Comparison of ENCODE assay signal across 8 mouse cellular contexts in the genomic region with DNA sequence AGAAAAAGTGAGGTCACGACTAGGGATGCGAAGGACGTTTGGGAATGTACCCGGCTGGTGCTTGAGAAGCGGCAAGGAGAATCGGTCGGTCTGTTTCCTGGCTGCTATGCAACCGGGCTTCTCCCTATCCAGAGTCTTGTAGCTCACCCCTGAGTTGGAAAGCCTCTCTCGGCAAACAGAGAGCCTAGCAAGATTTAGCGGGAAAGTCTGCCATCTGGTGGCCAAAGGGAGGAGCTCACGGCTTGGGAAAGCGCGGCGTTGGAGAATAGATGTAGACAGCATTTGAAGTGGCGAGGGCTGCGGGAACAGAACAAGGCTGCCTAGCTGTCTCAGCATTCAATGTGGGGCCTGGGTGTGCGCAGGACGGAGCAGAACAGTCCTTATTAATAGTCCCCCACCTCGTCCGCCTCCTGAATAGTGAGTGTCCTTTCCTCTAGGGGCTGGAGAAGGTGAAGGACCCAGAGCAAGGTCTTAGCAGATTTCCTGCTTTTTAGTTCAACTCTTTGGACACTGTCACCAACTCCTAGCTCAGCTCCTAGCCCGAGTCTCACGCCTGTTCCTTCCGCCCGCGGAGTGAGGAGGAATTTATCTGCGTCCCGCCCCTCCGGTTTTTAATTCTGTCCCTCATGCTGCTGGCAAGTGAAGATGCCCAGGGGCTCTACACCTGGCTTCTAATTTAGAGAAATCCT. TPM values are rescaled to one million over a fixed set of nuclear protein-coding genes. Genes with fewer than 3 reads are reported as not detected.
DNase-seq lines count a peak whose midpoint lies in the region; ATAC-seq and TF ChIP-seq lines count a peak whose summit lies in the region.

No protein-coding gene starts in this region.

- H3K9me3 ChIP-seq in hindbrain, embryonic 12.5 days (replicated peaks): no peaks in the 10 kb centered on the region
- no peaks in the 10 kb centered on the region for H3K9me3 ChIP-seq in lung, postnatal 0 days (ENCODE audit: low read length)

- no peak overlapping the region for H3K4me3 ChIP-seq in hindbrain, embryonic 12.5 days
- H3K4me3 ChIP-seq in lung, postnatal 0 days (ENCODE audit: low read depth, low read length): no peak overlapping the region

- no peak overlapping the region for H3K27ac ChIP-seq in hindbrain, embryonic 12.5 days
- no peak overlapping the region for H3K27ac ChIP-seq in lung, postnatal 0 days (ENCODE audit: low read length)

- peak; percentile 79 for ATAC-seq in hindbrain, embryonic 12.5 days (ENCODE audit: low FRiP score)
- peak; percentile 96 for ATAC-seq in lung, postnatal 0 days

- TF ChIP-seq CTCF in lung, postnatal 0 days (IDR thresholded peaks at IDR 0.05): peak; percentile 91

- H3K36me3 ChIP-seq in hindbrain, embryonic 12.5 days: no peaks in the 10 kb centered on the region
- H3K36me3 ChIP-seq in lung, postnatal 0 days (ENCODE audit: insufficient read depth, low read length): no peaks in the 10 kb centered on the region

- H3K4me2 ChIP-seq in hindbrain, embryonic 12.5 days (replicated peaks): peak overlapping the region; percentile 50
- H3K4me2 ChIP-seq in lung, postnatal 0 days (replicated peaks; ENCODE audit: low read depth, low read length): peak overlapping the region; percentile 29; the same call in 1 of the 2 replicates

- H3K27me3 ChIP-seq in hindbrain, embryonic 12.5 days: no peaks in the 10 kb centered on the region
- no peaks in the 10 kb centered on the region for H3K27me3 ChIP-seq in lung, postnatal 0 days (replicated peaks; ENCODE audit: insufficient read depth, low read length)

- no peak for TF ChIP-seq EP300 in lung, postnatal 0 days (IDR thresholded peaks at IDR 0.05)

- peak; percentile 96 for DNase-seq in NIH3T3 (ENCODE audit: low read depth)
- peak; percentile 89 for DNase-seq in cerebellum, adult 8-10 months
- DNase-seq in frontal cortex, postnatal 10 days (ENCODE audit: low spot score in 2 of 2): peak; percentile 80 to 90
- DNase-seq in layer of hippocampus, postnatal 10 days (ENCODE audit: low spot score in 2 of 2): peak; percentile 96 to 97
- peak; percentile 95 for DNase-seq in lung, postnatal 0 days (ENCODE audit: low spot score)
- DNase-seq in retina, embryonic 14.5 days (ENCODE audit: low spot score): peak; percentile 98
- DNase-seq in urinary bladder, adult 2 months (ENCODE audit: low spot score): peak; percentile 66

- peaks cover 30% of the 10 kb centered on the region for H3K4me1 ChIP-seq in hindbrain, embryonic 12.5 days
- H3K4me1 ChIP-seq in lung, postnatal 0 days (ENCODE audit: insufficient read depth, low read depth, low read length): peaks cover 8% of the 10 kb centered on the region

- no peak overlapping the region for H3K9ac ChIP-seq in hindbrain, embryonic 12.5 days
- no peak overlapping the region for H3K9ac ChIP-seq in lung, postnatal 0 days (replicated peaks; ENCODE audit: low read depth)

- 7% methylated on average over 28 of the region's 28 CpGs for WGBS in hindbrain, embryonic 12.5 days
- 5% methylated on average over 27 of the region's 28 CpGs for WGBS in lung, postnatal 0 days

RNA-seq across cellular contexts. Expression of a gene that starts 21.1 kb away (rescaled TPM):
- polyA plus RNA-seq in hindbrain, embryonic 12.5 days (2016; fragmentation: Nextera tagmentation; extraction: Ambion mirVana): 14.6 and 15.2 TPM in 2 replicates
- 100 to 1,000 TPM; 104 to 133 TPM for total RNA-seq in layer of hippocampus, postnatal 10 days (2021)
- polyA plus RNA-seq in lung, postnatal 0 days (2015; fragmentation: Nextera tagmentation; extraction: Ambion mirVana): 22.1 and 31.0 TPM in 2 replicates
- 33.7 and 34.0 TPM in 2 replicates for polyA plus RNA-seq in urinary bladder, adult 2 months (2012; rRNA removed)
